Mouse (Mus musculus): ENCODE data around the gene Tcf3. TPM values are rescaled to one million over a fixed set of nuclear protein-coding genes. Genes with fewer than 3 reads are reported as not detected.
A peak's percentile ranks its signal among the peaks of the same experiment; 100 is the strongest.

Gene Tcf3
- polyA plus RNA-seq (2015; fragmentation: Nextera tagmentation; extraction: Ambion mirVana) = 33.4 and 51.7 TPM in 2 replicates

DNA sequence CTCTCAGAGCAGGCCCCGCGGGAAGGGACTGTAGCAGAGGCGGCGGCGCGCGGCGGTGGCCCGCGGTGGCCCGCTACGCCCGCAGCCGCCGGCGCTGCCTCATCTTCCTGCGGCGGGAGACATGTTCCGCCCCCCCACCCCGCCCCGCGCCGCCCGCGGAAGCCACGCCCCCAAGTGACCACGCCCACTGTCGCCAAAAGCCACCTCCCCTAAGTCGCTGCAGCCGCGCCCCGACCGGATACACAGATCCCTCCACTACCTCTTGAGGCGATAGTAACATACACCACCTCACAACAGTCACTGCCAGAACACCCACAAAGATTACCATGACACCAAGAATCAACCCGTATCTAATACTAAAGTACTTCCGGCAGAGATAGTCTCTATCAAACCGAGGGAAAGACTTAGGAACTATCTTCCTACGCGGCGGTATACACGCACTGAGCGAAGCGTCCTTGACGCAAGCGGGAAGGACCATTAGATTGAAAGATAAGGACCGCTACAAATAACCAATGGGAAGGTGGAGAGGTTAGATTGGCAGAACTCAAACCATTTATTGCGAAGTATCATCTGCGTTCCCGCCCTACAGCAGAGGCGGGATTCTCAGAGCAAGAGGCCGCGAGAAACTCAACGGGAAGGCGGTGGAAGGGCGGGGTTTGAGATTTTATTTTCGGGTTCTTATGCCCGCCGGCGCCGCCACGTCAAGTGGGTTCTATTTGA is at the start of gene Tcf3:
Gene Tcf3, minus strand, starts transcription at position 135 of the 720 bp plus-strand sequence.
- H3K4me1 ChIP-seq = peaks cover 25% of the 10 kb centered on the region
- H3K36me3 ChIP-seq = peaks cover 15% of the 10 kb centered on the region
- ATAC-seq (ENCODE audit: low FRiP score) = peak; percentile 94
- H3K4me2 ChIP-seq = peak within 1 kb of the TSS; percentile 82
- no peaks in the 10 kb centered on the region for H3K9me3 ChIP-seq (replicated peaks)
- peak within 1 kb of the TSS; percentile 98 for H3K27ac ChIP-seq (replicated peaks)
- H3K9ac ChIP-seq (replicated peaks) = peak within 1 kb of the TSS; percentile 92
- WGBS = under 1% methylated on average over 58 of the region's 61 CpGs
- peak within 1 kb of the TSS; percentile 95 for H3K4me3 ChIP-seq (replicated peaks)
- H3K27me3 ChIP-seq (replicated peaks) = no peaks in the 10 kb centered on the region

GRCm38 (mm10) chr10:80481002-80481401 is 47.6 kb upstream of the Tcf3 start:
- H3K27me3 ChIP-seq (replicated peaks) = peaks cover 57% of the 10 kb centered on the region
- ATAC-seq (ENCODE audit: low FRiP score) = no peak

GRCm38 (mm10) chr10:80478531-80478930 is 45.1 kb upstream of the Tcf3 start:
- Histone ChIP-seq H3K4me2 (no peak overlapping the region), H3K27ac (replicated peaks) (no peak overlapping the region), H3K9me3 (replicated peaks) (no peaks in the 10 kb centered on the region), H3K9ac (replicated peaks) (no peak overlapping the region), H3K4me1 (peaks cover 19% of the 10 kb centered on the region), H3K4me3 (replicated peaks) (no peak overlapping the region), H3K36me3 (no peaks in the 10 kb centered on the region), H3K27me3 (replicated peaks) (peaks cover 38% of the 10 kb centered on the region)
- ATAC-seq (ENCODE audit: low FRiP score) = no peak
- WGBS = 83% methylated on average over 5 of the region's 5 CpGs

More at GRCm38 (mm10) chr10:80481002-80481401, 47.6 kb upstream of the Tcf3 start:
- Histone ChIP-seq H3K4me1 (peaks cover 10% of the 10 kb centered on the region), H3K27ac (replicated peaks) (no peak overlapping the region), H3K9ac (replicated peaks) (no peak overlapping the region), H3K36me3 (no peaks in the 10 kb centered on the region), H3K4me2 (no peak overlapping the region), H3K4me3 (replicated peaks) (no peak overlapping the region), H3K9me3 (replicated peaks) (no peaks in the 10 kb centered on the region)
- WGBS = 18% methylated on average over 5 of the region's 5 CpGs

DNA sequence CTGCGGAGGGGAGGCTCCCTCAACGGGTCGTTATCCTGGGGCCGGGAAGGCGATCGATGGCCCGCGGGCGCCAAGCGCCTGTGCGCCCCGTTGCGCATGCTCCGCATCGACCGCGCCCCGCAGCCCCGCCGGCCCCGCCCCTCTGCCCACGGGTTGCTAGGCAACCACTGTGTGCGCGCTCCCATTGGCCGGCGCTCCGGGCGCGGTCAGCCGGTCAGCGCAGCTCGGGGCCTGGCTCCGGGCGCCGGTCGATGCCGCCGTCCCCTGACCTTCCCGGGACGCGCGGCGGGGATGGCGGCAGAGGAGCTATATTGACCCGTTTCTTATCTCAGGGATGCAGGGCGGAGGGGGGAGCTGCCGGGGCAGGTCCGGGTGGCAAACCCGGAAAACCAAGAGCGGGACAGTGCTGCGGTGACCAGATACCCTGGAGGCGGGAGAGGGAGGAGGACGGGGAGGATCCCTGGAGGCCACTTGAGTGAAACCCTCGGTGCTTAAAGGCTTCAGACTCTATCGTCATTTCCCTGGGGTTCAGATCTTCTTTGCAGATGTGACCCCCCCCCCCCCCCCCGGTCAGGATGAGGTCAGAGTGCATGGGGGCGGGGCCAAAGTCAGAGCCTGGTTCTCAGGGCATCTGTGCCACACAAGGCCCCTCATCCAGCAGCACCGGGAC is 42.0 kb upstream of the Tcf3 start:
- Histone ChIP-seq H3K4me1 (peaks cover 16% of the 10 kb centered on the region), H3K9me3 (replicated peaks) (no peaks in the 10 kb centered on the region), H3K27ac (replicated peaks) (peak overlapping the region; percentile 84), H3K9ac (replicated peaks) (peak overlapping the region; percentile 60), H3K4me3 (replicated peaks) (peak overlapping the region; percentile 63), H3K4me2 (peak overlapping the region; percentile 82), H3K36me3 (no peaks in the 10 kb centered on the region), H3K27me3 (replicated peaks) (peaks cover 37% of the 10 kb centered on the region)
- ATAC-seq (ENCODE audit: low FRiP score) = peak; percentile 94
- WGBS = 1% methylated on average over 57 of the region's 58 CpGs

DNA sequence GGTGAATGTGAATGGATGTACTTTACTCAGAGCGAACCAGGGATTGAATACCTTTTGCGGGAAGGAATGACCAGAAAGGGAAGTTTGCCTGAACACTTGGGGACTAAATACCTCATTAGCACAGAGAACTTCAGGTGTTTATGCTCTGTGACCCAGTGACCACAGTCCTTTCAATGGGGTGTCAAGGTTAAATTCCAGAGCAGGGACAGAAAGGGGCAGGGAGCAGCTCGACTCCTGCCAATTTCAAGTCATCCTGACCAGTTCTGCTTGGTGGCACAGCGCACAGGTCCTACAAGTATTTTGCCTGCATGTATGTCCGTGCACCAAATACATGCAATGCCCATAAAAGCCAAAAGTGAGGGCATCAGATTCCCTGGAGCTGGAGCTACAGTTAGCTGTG is 31.6 kb upstream of the Tcf3 start:
- H3K27me3 ChIP-seq (replicated peaks) = peaks cover 32% of the 10 kb centered on the region
- no peaks in the 10 kb centered on the region for H3K36me3 ChIP-seq
- peaks cover 5% of the 10 kb centered on the region for H3K4me1 ChIP-seq
- H3K4me2 ChIP-seq = peak overlapping the region; percentile 31; the same call in 1 of the 2 replicates
- WGBS = 68% methylated on average over 5 of the region's 5 CpGs
- H3K27ac ChIP-seq (replicated peaks) = no peak overlapping the region
- no peak for ATAC-seq (ENCODE audit: low FRiP score)
- H3K9me3 ChIP-seq (replicated peaks) = no peaks in the 10 kb centered on the region
- H3K4me3 ChIP-seq (replicated peaks) = no peak overlapping the region
- no peak overlapping the region for H3K9ac ChIP-seq (replicated peaks)

DNA sequence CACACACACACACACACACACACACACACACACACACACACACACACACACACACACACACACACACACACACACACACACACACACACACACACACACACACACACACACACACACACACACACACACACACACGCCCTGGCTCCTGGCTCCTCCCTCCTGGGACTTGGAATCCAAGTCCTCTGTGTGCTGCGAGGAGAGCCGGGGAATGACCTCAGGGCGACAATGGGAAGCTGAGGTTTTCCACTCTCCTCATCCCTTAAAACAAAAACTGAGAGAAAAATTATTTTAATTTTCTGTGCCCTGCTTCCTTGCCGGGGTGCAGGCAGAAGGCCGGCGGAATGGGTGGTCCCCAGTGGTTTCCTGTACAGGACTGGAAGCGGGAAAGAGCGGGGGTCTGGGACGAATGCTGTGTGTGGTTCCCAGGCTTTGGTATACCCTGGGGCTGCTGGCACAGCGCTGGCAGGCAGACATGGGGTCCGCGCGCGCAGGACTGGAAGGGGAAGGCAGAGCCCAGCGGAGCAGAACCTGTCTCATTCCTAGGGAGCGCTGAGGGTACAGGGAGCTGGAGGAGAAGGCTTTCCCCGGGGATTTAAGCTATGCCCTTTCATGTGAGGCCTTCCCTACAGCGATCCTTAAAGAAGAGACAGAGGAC is 31.1 kb upstream of the Tcf3 start:
- H3K9me3 ChIP-seq (replicated peaks) = no peaks in the 10 kb centered on the region
- 0 out of 2 replicates have a peak overlapping the region, but pooled peaks have one; percentile 5 for H3K4me3 ChIP-seq (replicated peaks)
- H3K9ac ChIP-seq (replicated peaks) = no peak overlapping the region
- WGBS = 5% methylated on average over 19 of the region's 19 CpGs
- H3K36me3 ChIP-seq = no peaks in the 10 kb centered on the region
- H3K27ac ChIP-seq (replicated peaks) = no peak overlapping the region
- peaks cover 28% of the 10 kb centered on the region for H3K27me3 ChIP-seq (replicated peaks)
- H3K4me2 ChIP-seq = peak overlapping the region; percentile 31
- peaks cover 5% of the 10 kb centered on the region for H3K4me1 ChIP-seq
- ATAC-seq (ENCODE audit: low FRiP score) = no peak

- Histone ChIP-seq H3K27ac (replicated peaks) (no peak overlapping the region), H3K4me2 (no peak overlapping the region), H3K27me3 (replicated peaks) (peaks cover 29% of the 10 kb centered on the region), H3K4me3 (replicated peaks) (no peak overlapping the region), H3K9me3 (replicated peaks) (no peaks in the 10 kb centered on the region), H3K4me1 (peaks cover 11% of the 10 kb centered on the region), H3K9ac (replicated peaks) (no peak overlapping the region), H3K36me3 (no peaks in the 10 kb centered on the region)
- WGBS = 72% methylated on average over 7 of the region's 7 CpGs
- ATAC-seq (ENCODE audit: low FRiP score) = no peak
These were observed 27.9 kb upstream of the Tcf3 start for GRCm38 (mm10) chr10:80461346-80461745.

DNA sequence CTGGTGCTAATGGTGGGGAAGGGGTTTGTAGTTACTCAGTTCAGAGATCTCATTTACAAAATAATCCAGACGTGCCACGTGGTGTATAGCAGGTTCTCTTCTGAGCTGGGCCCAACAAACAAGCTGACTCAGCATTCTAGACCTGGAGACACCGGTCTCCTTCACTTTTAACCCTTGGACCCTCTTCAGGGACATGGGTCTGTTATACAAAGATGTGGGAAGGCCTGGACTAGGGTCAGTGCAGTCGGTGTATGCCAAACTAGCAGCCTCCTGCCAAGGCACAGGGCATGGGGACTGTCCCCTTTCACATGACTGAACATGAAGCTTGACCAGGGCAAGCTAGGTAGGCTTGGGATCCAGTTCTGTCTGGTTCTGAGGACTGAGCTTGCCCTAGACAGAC is 26.9 kb upstream of the Tcf3 start:
- no peak for ATAC-seq (ENCODE audit: low FRiP score)

DNA sequence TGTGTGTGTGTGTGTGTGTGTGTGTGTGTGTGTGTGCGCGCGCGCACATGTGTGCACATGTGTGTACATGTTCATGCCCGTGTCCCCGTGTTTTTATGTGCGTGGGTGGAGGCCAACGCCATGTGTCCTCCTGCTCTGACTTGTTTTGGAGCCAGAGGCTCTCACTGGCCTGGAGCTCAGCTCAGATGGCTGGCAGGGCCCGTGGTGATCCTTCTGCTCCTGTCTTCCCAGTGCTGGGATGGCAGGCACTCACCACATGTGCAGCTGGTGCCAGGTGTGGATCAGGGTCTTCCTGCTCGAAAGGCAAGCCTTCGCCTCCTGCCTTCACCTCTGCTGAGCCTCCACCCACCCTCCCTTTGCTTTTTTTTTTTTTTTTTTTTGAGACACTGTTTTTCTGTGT is 26.2 kb upstream of the Tcf3 start:
- peaks cover 23% of the 10 kb centered on the region for H3K27me3 ChIP-seq (replicated peaks)
- ATAC-seq (ENCODE audit: low FRiP score) = no peak
- no peak overlapping the region for H3K4me3 ChIP-seq (replicated peaks)
- no peak overlapping the region for H3K27ac ChIP-seq (replicated peaks)
- H3K4me2 ChIP-seq = no peak overlapping the region
- H3K4me1 ChIP-seq = peaks cover 10% of the 10 kb centered on the region
- H3K36me3 ChIP-seq = no peaks in the 10 kb centered on the region
- WGBS = 91% methylated on average over 11 of the region's 11 CpGs
- H3K9me3 ChIP-seq (replicated peaks) = no peaks in the 10 kb centered on the region
- no peak overlapping the region for H3K9ac ChIP-seq (replicated peaks)

More for the DNA sequence above, 26.9 kb upstream of the Tcf3 start:
- Histone ChIP-seq H3K4me1 (peaks cover 11% of the 10 kb centered on the region), H3K27ac (replicated peaks) (no peak overlapping the region), H3K4me2 (no peak overlapping the region), H3K4me3 (replicated peaks) (no peak overlapping the region), H3K27me3 (replicated peaks) (peaks cover 25% of the 10 kb centered on the region), H3K9me3 (replicated peaks) (no peaks in the 10 kb centered on the region), H3K9ac (replicated peaks) (no peak overlapping the region), H3K36me3 (no peaks in the 10 kb centered on the region)
- WGBS = 66% methylated on average over 4 of the region's 4 CpGs

DNA sequence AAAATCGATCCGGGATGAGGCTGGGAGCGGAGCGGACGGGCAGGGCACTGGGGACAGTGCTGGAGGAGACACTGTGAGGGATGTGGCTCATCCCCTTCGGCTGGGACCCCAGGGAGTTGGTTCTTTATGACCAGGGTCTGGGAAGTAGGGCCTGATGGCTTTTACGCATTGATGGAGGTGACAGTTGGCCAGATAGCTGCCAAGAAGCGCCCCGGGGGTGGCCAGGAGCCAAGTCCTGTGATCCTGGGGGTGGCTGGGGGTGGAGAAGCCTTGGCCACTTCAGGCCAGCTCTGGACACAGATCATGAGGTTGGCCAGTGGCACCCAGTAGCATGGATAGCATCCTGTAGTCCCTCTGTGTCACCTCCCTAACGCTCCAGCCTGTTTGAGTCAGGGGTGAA is 25.8 kb upstream of the Tcf3 start:
- ATAC-seq (ENCODE audit: low FRiP score) = no peak
- peaks cover 6% of the 10 kb centered on the region; the same call in 1 of the 2 replicates for H3K4me1 ChIP-seq
- WGBS = 35% methylated on average over 10 of the region's 10 CpGs
- peaks cover 23% of the 10 kb centered on the region for H3K27me3 ChIP-seq (replicated peaks)
- no peak overlapping the region for H3K9ac ChIP-seq (replicated peaks)
- H3K27ac ChIP-seq (replicated peaks) = no peak overlapping the region
- no peak overlapping the region for H3K4me3 ChIP-seq (replicated peaks)
- H3K9me3 ChIP-seq (replicated peaks) = no peaks in the 10 kb centered on the region
- H3K36me3 ChIP-seq = no peaks in the 10 kb centered on the region
- no peak overlapping the region for H3K4me2 ChIP-seq

- no peak for ATAC-seq (ENCODE audit: low FRiP score)
- Histone ChIP-seq H3K27me3 (replicated peaks) (peaks cover 13% of the 10 kb centered on the region; the same call in 1 of the 2 replicates), H3K4me2 (no peak overlapping the region), H3K4me1 (peaks cover 6% of the 10 kb centered on the region; the same call in 1 of the 2 replicates), H3K4me3 (replicated peaks) (no peak overlapping the region), H3K9ac (replicated peaks) (no peak overlapping the region), H3K9me3 (replicated peaks) (no peaks in the 10 kb centered on the region), H3K27ac (replicated peaks) (no peak overlapping the region), H3K36me3 (no peaks in the 10 kb centered on the region)
- 87% methylated on average over 5 of the region's 5 CpGs for WGBS
These were observed 22.2 kb upstream of the Tcf3 start for GRCm38 (mm10) chr10:80455697-80456096.
